Mouse (Mus musculus) B cell, adult 2 months (primary cell): ENCODE results near the gene Ptpdc1.
A peak's percentile ranks its signal among the peaks of the same experiment; 100 is the strongest.

Source experiments
- DNase-seq, 2 experiments: peaks; one replicate each; pipeline ENCODE4 v3.0.0; 2022

Ptpdc1 gene

GRCm38 (mm10) chr13:48625433-48626184 lies at the start of gene Ptpdc1:
Gene Ptpdc1 (minus strand): TSS chr13:48625664.
- DNase-seq: peak; percentile 97

GRCm38 (mm10) chr13:48674609-48675008 lies 49.1 kb upstream of the Ptpdc1 start:
- no peak for DNase-seq

GRCm38 (mm10) chr13:48672312-48672840 lies 46.9 kb upstream of the Ptpdc1 start:
- no peak for DNase-seq

- DNase-seq: peak in 1 of 2 experiments; percentile 41
Observed at GRCm38 (mm10) chr13:48668976-48669534, 43.6 kb upstream of the Ptpdc1 start.

GRCm38 (mm10) chr13:48668091-48668975 lies 42.9 kb upstream of the Ptpdc1 start:
- DNase-seq: peak in 1 of 2 experiments; percentile 13

- no peak for DNase-seq
Observed at GRCm38 (mm10) chr13:48667461-48667860, 42.0 kb upstream of the Ptpdc1 start.

GRCm38 (mm10) chr13:48665656-48666597 lies 40.5 kb upstream of the Ptpdc1 start:
- DNase-seq: peak in 1 of 2 experiments; percentile 12

GRCm38 (mm10) chr13:48664916-48665655 lies 39.6 kb upstream of the Ptpdc1 start:
- peak in 1 of 2 experiments; percentile 34 for DNase-seq

- no peak for DNase-seq
Observed at GRCm38 (mm10) chr13:48663988-48664339, 38.5 kb upstream of the Ptpdc1 start.

GRCm38 (mm10) chr13:48663211-48663987 lies 37.9 kb upstream of the Ptpdc1 start:
- DNase-seq: peak in 1 of 2 experiments; percentile 10

GRCm38 (mm10) chr13:48662431-48663143 lies 37.1 kb upstream of the Ptpdc1 start, which contains the start of gene Barx1:
Gene Barx1 (plus strand): TSS chr13:48662998.
- DNase-seq: no peak

GRCm38 (mm10) chr13:48661561-48661960 lies 36.1 kb upstream of the Ptpdc1 start:
- no peak for DNase-seq

GRCm38 (mm10) chr13:48660741-48661140 lies 35.3 kb upstream of the Ptpdc1 start:
- no peak for DNase-seq

- no peak for DNase-seq
Observed at GRCm38 (mm10) chr13:48660221-48660734, 34.8 kb upstream of the Ptpdc1 start.

GRCm38 (mm10) chr13:48659254-48660220 lies 34.1 kb upstream of the Ptpdc1 start:
- no peak for DNase-seq

- no peak for DNase-seq
Observed at GRCm38 (mm10) chr13:48658588-48659253, 33.3 kb upstream of the Ptpdc1 start.

- DNase-seq: no peak
Observed at GRCm38 (mm10) chr13:48657791-48658190, 32.3 kb upstream of the Ptpdc1 start.

- no peak for DNase-seq
Observed at GRCm38 (mm10) chr13:48655637-48656036, 30.2 kb upstream of the Ptpdc1 start.
